Mouse (Mus musculus) intestine, postnatal 0 days (tissue): ENCODE data around the gene Ebf1. TPM values are rescaled to one million over a fixed set of nuclear protein-coding genes. Genes with fewer than 3 reads are reported as not detected.

Source experiments
- ATAC-seq: fragments of 200-750 bp; cut with Nextera tagmentation; 2 replicates; pipeline ENCODE4 v1.8.0; 2017; ENCODE audit warnings: mild to moderate bottlenecking, moderate TSS enrichment, moderate library complexity
- H3K27ac ChIP-seq: fragments of 300-500 bp; sonication (generic); 2 replicates; pipeline ENCODE4 v1.5.1; 2014; ENCODE audit warnings: mild to moderate bottlenecking, low read depth, low read length, moderate library complexity
- H3K27me3 ChIP-seq: fragments of 300-500 bp; sonication (generic); replicated peaks from 2 replicates; pipeline ENCODE4 v1.6.1; 2014; ENCODE audit warnings: low read length, mixed read lengths; ENCODE audit not compliant: control insufficient read depth, insufficient read depth
- H3K36me3 ChIP-seq: fragments of 300-500 bp; sonication (generic); 2 replicates; pipeline ENCODE4 v1.6.1; 2014; ENCODE audit warnings: mild to moderate bottlenecking, moderate library complexity; ENCODE audit not compliant: control insufficient read depth, insufficient read depth
- H3K4me1 ChIP-seq: fragments of 300-500 bp; sonication (generic); replicated peaks from 2 replicates; pipeline ENCODE4 v1.6.1; 2014; ENCODE audit warnings: antibody characterized with exemption, low read length, mixed read lengths; ENCODE audit not compliant: control insufficient read depth, insufficient read depth
- H3K4me2 ChIP-seq: fragments of 300-500 bp; sonication (generic); replicated peaks from 2 replicates; pipeline ENCODE4 v1.6.1; 2014; ENCODE audit warnings: low read depth, mild to moderate bottlenecking, moderate library complexity
- H3K4me3 ChIP-seq: fragments of 300-500 bp; sonication (generic); 2 replicates; pipeline ENCODE4 v1.5.1; 2014; ENCODE audit warnings: low read depth, low read length
- H3K9ac ChIP-seq: fragments of 300-500 bp; sonication (generic); 2 replicates; pipeline ENCODE4 v1.6.1; 2014; ENCODE audit warnings: mild to moderate bottlenecking, low read depth, low read length
- H3K9me3 ChIP-seq: fragments of 300-500 bp; sonication (generic); 2 replicates; pipeline ENCODE4 v1.6.1; 2016; ENCODE audit warnings: mixed run types; ENCODE audit not compliant: control insufficient read depth
- CTCF ChIP-seq: sonication (generic); IDR thresholded peaks from 2 replicates; pipeline ENCODE4 v1.5.1; 2016; ENCODE audit warnings: low read depth, mild to moderate bottlenecking, control low read depth, antibody characterized with exemption, moderate library complexity
- WGBS: fragments of 180-500 bp; shearing (Covaris S2); extraction: QIAGEN DNeasy Blood & Tissue Kit; methylation state at CpG from one replicate; pipeline ENCODE4 v1.1.7; 2014; 5-methylcytosine and 5-hydroxymethylcytosine counted together
- polyA plus RNA-seq: library from polyadenylated mRNA; unstranded; fragments of >200 nt; fragmentation: Nextera tagmentation; extraction: Ambion mirVana; gene quantifications from 2 replicates; pipeline ENCODE4 v1.2.1, GENCODE M21; 2015

The Ebf1 gene
- polyA plus RNA-seq, 1 experiment from 2014 or later = 4.0 TPM

DNA sequence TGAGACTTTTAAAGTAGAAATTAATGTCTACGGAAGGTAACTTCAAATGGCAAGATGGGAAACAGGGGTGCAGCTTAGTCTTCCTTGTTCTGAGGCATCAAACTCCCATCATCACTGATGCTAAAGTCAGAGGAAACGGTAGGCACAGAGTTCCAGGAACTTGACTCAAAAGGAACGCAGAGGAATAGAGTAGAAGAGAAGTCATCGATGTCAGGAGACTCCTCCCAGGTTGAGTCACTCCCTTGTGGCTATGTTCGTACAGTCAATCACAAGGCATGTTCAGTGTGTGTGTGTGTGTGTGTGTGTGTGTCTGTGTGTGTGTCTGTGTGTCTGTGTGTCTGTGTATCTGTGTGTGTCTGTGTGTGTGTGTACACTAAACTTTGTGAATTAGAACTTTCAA is 108.6 kb downstream of the Ebf1 start:
- WGBS = 86% methylated on average over 5 of the region's 5 CpGs
- ATAC-seq = no peak

GRCm38 (mm10) chr11:44727376-44727775 is 110.3 kb downstream of the Ebf1 start:
- H3K36me3 ChIP-seq = no peaks in the 10 kb centered on the region
- H3K9ac ChIP-seq = no peak overlapping the region
- no peak overlapping the region for H3K4me2 ChIP-seq
- no peak overlapping the region for H3K4me3 ChIP-seq
- H3K27me3 ChIP-seq = no peaks in the 10 kb centered on the region
- H3K4me1 ChIP-seq = no peaks in the 10 kb centered on the region
- no peaks in the 10 kb centered on the region for H3K9me3 ChIP-seq
- WGBS = 77% methylated on average over 3 of the region's 3 CpGs
- no peak for TF ChIP-seq CTCF
- H3K27ac ChIP-seq = no peak overlapping the region
- ATAC-seq = no peak

More for the DNA sequence above, 108.6 kb downstream of the Ebf1 start:
- Histone ChIP-seq H3K27me3 (no peaks in the 10 kb centered on the region), H3K36me3 (no peaks in the 10 kb centered on the region), H3K4me2 (no peak overlapping the region), H3K4me3 (no peak overlapping the region), H3K9ac (no peak overlapping the region), H3K27ac (no peak overlapping the region), H3K4me1 (no peaks in the 10 kb centered on the region), H3K9me3 (no peaks in the 10 kb centered on the region)
- no peak for TF ChIP-seq CTCF

- TF ChIP-seq CTCF = no peak
- ATAC-seq = no peak
- H3K4me2 ChIP-seq = no peak overlapping the region
These were observed 110.7 kb downstream of the Ebf1 start for GRCm38 (mm10) chr11:44727821-44728220.

GRCm38 (mm10) chr11:44728271-44728670 is 111.2 kb downstream of the Ebf1 start:
- Histone ChIP-seq H3K4me1 (no peaks in the 10 kb centered on the region), H3K9ac (no peak overlapping the region), H3K36me3 (no peaks in the 10 kb centered on the region), H3K27me3 (no peaks in the 10 kb centered on the region), H3K27ac (no peak overlapping the region), H3K4me2 (no peak overlapping the region), H3K4me3 (no peak overlapping the region), H3K9me3 (no peaks in the 10 kb centered on the region)
- no peak for TF ChIP-seq CTCF
- no peak for ATAC-seq
- 84% methylated on average over 2 of the region's 2 CpGs for WGBS

More at GRCm38 (mm10) chr11:44727821-44728220, 110.7 kb downstream of the Ebf1 start:
- Histone ChIP-seq H3K27me3 (no peaks in the 10 kb centered on the region), H3K9ac (no peak overlapping the region), H3K4me3 (no peak overlapping the region), H3K4me1 (no peaks in the 10 kb centered on the region), H3K27ac (no peak overlapping the region), H3K36me3 (no peaks in the 10 kb centered on the region), H3K9me3 (no peaks in the 10 kb centered on the region)
- WGBS = 80% methylated on average over 2 of the region's 2 CpGs

GRCm38 (mm10) chr11:44729931-44730330 is 112.8 kb downstream of the Ebf1 start:
- Histone ChIP-seq H3K27ac (no peak overlapping the region), H3K4me1 (no peaks in the 10 kb centered on the region), H3K4me2 (no peak overlapping the region), H3K27me3 (no peaks in the 10 kb centered on the region), H3K9me3 (no peaks in the 10 kb centered on the region), H3K36me3 (no peaks in the 10 kb centered on the region), H3K9ac (no peak overlapping the region), H3K4me3 (no peak overlapping the region)
- no peak for TF ChIP-seq CTCF
- ATAC-seq = no peak
- 33% methylated on average over 4 of the region's 4 CpGs for WGBS

DNA sequence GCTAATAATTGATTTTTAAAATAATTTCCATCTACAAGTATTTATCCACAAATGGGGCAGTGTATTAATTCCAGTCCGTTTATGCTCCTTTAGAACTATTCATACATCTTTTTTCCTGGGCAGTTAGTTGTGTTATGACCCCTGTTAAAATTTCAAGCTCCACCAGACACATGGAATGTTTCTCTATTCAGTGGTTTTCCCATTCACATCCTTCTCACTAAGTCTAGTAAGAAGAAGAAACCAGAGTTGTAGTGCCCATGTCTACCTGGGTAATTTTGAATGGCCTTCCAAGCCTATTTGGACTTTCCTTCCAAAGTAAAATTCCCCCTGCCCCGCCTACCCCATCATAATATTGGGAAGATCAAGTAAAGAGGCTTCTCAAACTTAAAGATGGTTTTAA is 114.6 kb downstream of the Ebf1 start:
- WGBS = 86% methylated on average over 2 of the region's 2 CpGs
- Histone ChIP-seq H3K4me3 (no peak overlapping the region), H3K9ac (no peak overlapping the region), H3K27me3 (no peaks in the 10 kb centered on the region), H3K9me3 (no peaks in the 10 kb centered on the region), H3K4me2 (no peak overlapping the region), H3K27ac (no peak overlapping the region), H3K36me3 (no peaks in the 10 kb centered on the region), H3K4me1 (no peaks in the 10 kb centered on the region)
- TF ChIP-seq CTCF = no peak
- ATAC-seq = no peak

GRCm38 (mm10) chr11:44733276-44733675 is 116.2 kb downstream of the Ebf1 start:
- no peaks in the 10 kb centered on the region for H3K9me3 ChIP-seq

More at GRCm38 (mm10) chr11:44733276-44733675, 116.2 kb downstream of the Ebf1 start:
- no peak overlapping the region for H3K4me2 ChIP-seq
- H3K4me1 ChIP-seq = no peaks in the 10 kb centered on the region
- TF ChIP-seq CTCF = no peak
- ATAC-seq = no peak
- no peak overlapping the region for H3K4me3 ChIP-seq
- H3K36me3 ChIP-seq = no peaks in the 10 kb centered on the region
- H3K9ac ChIP-seq = no peak overlapping the region
- 77% methylated on average over 2 of the region's 2 CpGs for WGBS
- no peak overlapping the region for H3K27ac ChIP-seq
- H3K27me3 ChIP-seq = no peaks in the 10 kb centered on the region
